Mouse (Mus musculus): ENCODE results near the gene Manba. TPM values are rescaled to one million over a fixed set of nuclear protein-coding genes. Genes with fewer than 3 reads are reported as not detected.

Gene Manba
- polyA plus RNA-seq, 1 experiment from 2014 or later = 2.5 TPM

- H3K27ac ChIP-seq = peak overlapping the region; percentile 72; the same call in 1 of the 2 replicates
- DNase-seq (ENCODE audit: low spot score) = no peak
- WGBS = 74% methylated on average over 21 of the region's 21 CpGs
These were observed 95.2 kb downstream of the Manba start for GRCm38 (mm10) chr3:135580439-135581275.

GRCm38 (mm10) chr3:135581606-135582117 lies 96.3 kb downstream of the Manba start:
- WGBS = 32% methylated on average over 10 of the region's 10 CpGs
- peak overlapping the region; percentile 63; the same call in 1 of the 2 replicates for H3K27ac ChIP-seq
- no peaks in the 10 kb centered on the region for H3K9me3 ChIP-seq (replicated peaks)
- no peak overlapping the region for H3K4me3 ChIP-seq
- peaks cover 20% of the 10 kb centered on the region for H3K36me3 ChIP-seq
- H3K4me1 ChIP-seq = peaks cover 36% of the 10 kb centered on the region
- no peaks in the 10 kb centered on the region for H3K27me3 ChIP-seq (ENCODE audit: low read depth, poor library complexity, severe bottlenecking)
- no peak for DNase-seq (ENCODE audit: low spot score)

More at GRCm38 (mm10) chr3:135580439-135581275, 95.2 kb downstream of the Manba start:
- no peaks in the 10 kb centered on the region for H3K9me3 ChIP-seq (replicated peaks)
- peaks cover 36% of the 10 kb centered on the region for H3K4me1 ChIP-seq
- no peak overlapping the region for H3K4me3 ChIP-seq
- no peaks in the 10 kb centered on the region for H3K27me3 ChIP-seq (ENCODE audit: low read depth, poor library complexity, severe bottlenecking)
- H3K36me3 ChIP-seq = peaks cover 15% of the 10 kb centered on the region

GRCm38 (mm10) chr3:135582246-135582645 lies 96.8 kb downstream of the Manba start:
- peaks cover 36% of the 10 kb centered on the region for H3K4me1 ChIP-seq
- 90% methylated on average over 7 of the region's 7 CpGs for WGBS

GRCm38 (mm10) chr3:135585482-135585881 lies 100.1 kb downstream of the Manba start:
- 42% methylated on average over 6 of the region's 6 CpGs for WGBS

More at GRCm38 (mm10) chr3:135582246-135582645, 96.8 kb downstream of the Manba start:
- Histone ChIP-seq H3K36me3 (peaks cover 25% of the 10 kb centered on the region), H3K27me3 (ENCODE audit: low read depth, poor library complexity, severe bottlenecking) (no peaks in the 10 kb centered on the region), H3K4me3 (no peak overlapping the region), H3K27ac (0 out of 2 replicates have a peak overlapping the region, but pooled peaks have one; percentile 63), H3K9me3 (replicated peaks) (no peaks in the 10 kb centered on the region)
- DNase-seq (ENCODE audit: low spot score) = no peak

GRCm38 (mm10) chr3:135586060-135586459 lies 100.6 kb downstream of the Manba start:
- H3K27ac ChIP-seq = no peak overlapping the region
- H3K4me3 ChIP-seq = no peak overlapping the region
- no peaks in the 10 kb centered on the region for H3K27me3 ChIP-seq (ENCODE audit: low read depth, poor library complexity, severe bottlenecking)
- no peaks in the 10 kb centered on the region for H3K9me3 ChIP-seq (replicated peaks)
- WGBS = 90% methylated on average over 2 of the region's 2 CpGs
- peaks cover 13% of the 10 kb centered on the region for H3K4me1 ChIP-seq
- DNase-seq (ENCODE audit: low spot score) = no peak
- H3K36me3 ChIP-seq = peaks cover 62% of the 10 kb centered on the region

More at GRCm38 (mm10) chr3:135585482-135585881, 100.1 kb downstream of the Manba start:
- Histone ChIP-seq H3K4me1 (peaks cover 18% of the 10 kb centered on the region), H3K4me3 (no peak overlapping the region), H3K36me3 (peaks cover 57% of the 10 kb centered on the region), H3K9me3 (replicated peaks) (no peaks in the 10 kb centered on the region), H3K27ac (no peak overlapping the region), H3K27me3 (ENCODE audit: low read depth, poor library complexity, severe bottlenecking) (no peaks in the 10 kb centered on the region)
- DNase-seq (ENCODE audit: low spot score) = no peak

GRCm38 (mm10) chr3:135586471-135586880 lies 101.1 kb downstream of the Manba start:
- H3K27ac ChIP-seq = no peak overlapping the region
- no peak for DNase-seq (ENCODE audit: low spot score)
- 90% methylated on average over 4 of the region's 4 CpGs for WGBS
- no peaks in the 10 kb centered on the region for H3K9me3 ChIP-seq (replicated peaks)
- no peak overlapping the region for H3K4me3 ChIP-seq
- no peaks in the 10 kb centered on the region for H3K27me3 ChIP-seq (ENCODE audit: low read depth, poor library complexity, severe bottlenecking)
- peaks cover 66% of the 10 kb centered on the region for H3K36me3 ChIP-seq
- H3K4me1 ChIP-seq = peaks cover 11% of the 10 kb centered on the region

- DNase-seq (ENCODE audit: low spot score) = no peak
- WGBS = 64% methylated on average over 4 of the region's 4 CpGs
- Histone ChIP-seq H3K4me1 (no peaks in the 10 kb centered on the region), H3K27ac (no peak overlapping the region), H3K36me3 (peaks cover 85% of the 10 kb centered on the region), H3K9me3 (replicated peaks) (no peaks in the 10 kb centered on the region), H3K27me3 (ENCODE audit: low read depth, poor library complexity, severe bottlenecking) (no peaks in the 10 kb centered on the region), H3K4me3 (no peak overlapping the region)
These were observed 105.1 kb downstream of the Manba start for GRCm38 (mm10) chr3:135590471-135590870.

- H3K4me1 ChIP-seq = no peaks in the 10 kb centered on the region
- H3K36me3 ChIP-seq = peaks cover 85% of the 10 kb centered on the region
- H3K27ac ChIP-seq = no peak overlapping the region
- no peak overlapping the region for H3K4me3 ChIP-seq
- no peaks in the 10 kb centered on the region for H3K27me3 ChIP-seq (ENCODE audit: low read depth, poor library complexity, severe bottlenecking)
- 79% methylated on average over 5 of the region's 5 CpGs for WGBS
- H3K9me3 ChIP-seq (replicated peaks) = no peaks in the 10 kb centered on the region
- DNase-seq (ENCODE audit: low spot score) = no peak
These were observed 106.0 kb downstream of the Manba start for GRCm38 (mm10) chr3:135591376-135591775.

GRCm38 (mm10) chr3:135592011-135592410 lies 106.6 kb downstream of the Manba start:
- DNase-seq (ENCODE audit: low spot score) = no peak
- H3K4me3 ChIP-seq = no peak overlapping the region
- no peaks in the 10 kb centered on the region for H3K27me3 ChIP-seq (ENCODE audit: low read depth, poor library complexity, severe bottlenecking)
- no peaks in the 10 kb centered on the region for H3K9me3 ChIP-seq (replicated peaks)
- H3K4me1 ChIP-seq = no peaks in the 10 kb centered on the region
- 93% methylated on average over 4 of the region's 4 CpGs for WGBS
- peaks cover 83% of the 10 kb centered on the region for H3K36me3 ChIP-seq
- no peak overlapping the region for H3K27ac ChIP-seq

- Histone ChIP-seq H3K9me3 (replicated peaks) (no peaks in the 10 kb centered on the region), H3K27ac (no peak overlapping the region), H3K36me3 (peaks cover 60% of the 10 kb centered on the region), H3K27me3 (ENCODE audit: low read depth, poor library complexity, severe bottlenecking) (no peaks in the 10 kb centered on the region), H3K4me3 (no peak overlapping the region), H3K4me1 (peaks cover 2% of the 10 kb centered on the region; the same call in 1 of the 2 replicates)
- WGBS = 88% methylated on average over 21 of the region's 21 CpGs
- DNase-seq (ENCODE audit: low spot score) = no peak
These were observed 109.0 kb downstream of the Manba start for GRCm38 (mm10) chr3:135594238-135594917.

- H3K9me3 ChIP-seq (replicated peaks) = no peaks in the 10 kb centered on the region
- H3K36me3 ChIP-seq = peaks cover 55% of the 10 kb centered on the region
- H3K27ac ChIP-seq = no peak overlapping the region
- H3K27me3 ChIP-seq (ENCODE audit: low read depth, poor library complexity, severe bottlenecking) = no peaks in the 10 kb centered on the region
- DNase-seq (ENCODE audit: low spot score) = no peak
- H3K4me1 ChIP-seq = peaks cover 2% of the 10 kb centered on the region; the same call in 1 of the 2 replicates
- 80% methylated on average over 4 of the region's 4 CpGs for WGBS
- H3K4me3 ChIP-seq = no peak overlapping the region
These were observed 111.6 kb downstream of the Manba start for GRCm38 (mm10) chr3:135597014-135597413.

- Histone ChIP-seq H3K27ac (no peak overlapping the region), H3K27me3 (ENCODE audit: low read depth, poor library complexity, severe bottlenecking) (no peaks in the 10 kb centered on the region), H3K9me3 (replicated peaks) (no peaks in the 10 kb centered on the region), H3K36me3 (peaks cover 55% of the 10 kb centered on the region), H3K4me1 (peaks cover 2% of the 10 kb centered on the region; the same call in 1 of the 2 replicates), H3K4me3 (no peak overlapping the region)
- 90% methylated on average over 3 of the region's 3 CpGs for WGBS
- DNase-seq (ENCODE audit: low spot score) = no peak
These were observed 112.9 kb downstream of the Manba start for GRCm38 (mm10) chr3:135598355-135598754.

GRCm38 (mm10) chr3:135602731-135603130 lies 117.3 kb downstream of the Manba start:
- 91% methylated on average over 10 of the region's 10 CpGs for WGBS
- no peak overlapping the region for H3K27ac ChIP-seq
- no peaks in the 10 kb centered on the region for H3K27me3 ChIP-seq (ENCODE audit: low read depth, poor library complexity, severe bottlenecking)
- peaks cover 59% of the 10 kb centered on the region for H3K36me3 ChIP-seq
- no peaks in the 10 kb centered on the region for H3K9me3 ChIP-seq (replicated peaks)
- H3K4me3 ChIP-seq = no peak overlapping the region
- no peak for DNase-seq (ENCODE audit: low spot score)
- peaks cover 2% of the 10 kb centered on the region; the same call in 1 of the 2 replicates for H3K4me1 ChIP-seq
